Mouse (Mus musculus) forebrain, embryonic 13.5 days (tissue): Measurements from ENCODE around the gene Gemin4. TPM values are rescaled to one million over a fixed set of nuclear protein-coding genes. Genes with fewer than 3 reads are reported as not detected.
A peak's percentile ranks its signal among the peaks of the same experiment; 100 is the strongest.

Experiments used
- ATAC-seq: fragments of 200-750 bp; cut with Nextera tagmentation; 2 replicates; pipeline ENCODE4 v1.8.0; 2017
- H3K27ac ChIP-seq: fragments of 300-500 bp; sonication (generic); 2 replicates; pipeline ENCODE4 v1.5.1; 2015; ENCODE audit warnings: inconsistent platforms, mild to moderate bottlenecking, moderate library complexity
- H3K27me3 ChIP-seq: fragments of 300-500 bp; sonication (generic); 2 replicates; pipeline ENCODE4 v1.6.1; 2015; ENCODE audit warnings: mild to moderate bottlenecking, inconsistent platforms
- H3K36me3 ChIP-seq: fragments of 300-500 bp; sonication (generic); 2 replicates; pipeline ENCODE4 v1.6.1; 2015; ENCODE audit warnings: mild to moderate bottlenecking, inconsistent platforms; ENCODE audit not compliant: poor library complexity, severe bottlenecking
- H3K4me1 ChIP-seq: fragments of 300-500 bp; sonication (generic); 2 replicates; pipeline ENCODE4 v1.6.1; 2015; ENCODE audit warnings: inconsistent platforms
- H3K4me2 ChIP-seq: fragments of 300-500 bp; sonication (generic); 2 replicates; pipeline ENCODE4 v1.6.1; 2015; ENCODE audit warnings: inconsistent platforms, mild to moderate bottlenecking, moderate library complexity
- H3K4me3 ChIP-seq: fragments of 300-500 bp; sonication (generic); 2 replicates; pipeline ENCODE4 v1.5.1; 2015; ENCODE audit warnings: mild to moderate bottlenecking, inconsistent platforms
- H3K9ac ChIP-seq: fragments of 300-500 bp; sonication (generic); 2 replicates; pipeline ENCODE4 v1.6.1; 2015; ENCODE audit warnings: mild to moderate bottlenecking, inconsistent platforms
- H3K9me3 ChIP-seq: fragments of 300-500 bp; sonication (generic); replicated peaks from 2 replicates; pipeline ENCODE4 v1.6.1; 2016; ENCODE audit warnings: inconsistent platforms
- WGBS: fragments of 180-500 bp; shearing (Covaris S2); methylation state at CpG from one replicate; pipeline ENCODE4 v1.1.7; 2015; 5-methylcytosine and 5-hydroxymethylcytosine counted together
- polyA plus RNA-seq: library from polyadenylated mRNA; unstranded; fragments of >200 nt; fragmentation: Nextera tagmentation; extraction: Ambion mirVana; gene quantifications from 2 replicates; pipeline ENCODE4 v1.2.1, GENCODE M21; 2015

Gene Gemin4
- polyA plus RNA-seq, 1 experiment from 2014 or later, result 18.3 TPM

- H3K4me2 ChIP-seq, result peak overlapping the region; percentile 95
- H3K9ac ChIP-seq, result peak overlapping the region; percentile 79
- H3K27ac ChIP-seq, result peak overlapping the region; percentile 59
- H3K9me3 ChIP-seq, result no peaks in the 10 kb centered on the region
- H3K4me3 ChIP-seq, result peak overlapping the region; percentile 96
- no peaks in the 10 kb centered on the region for H3K27me3 ChIP-seq
- WGBS, result 1% methylated on average over 28 of the region's 28 CpGs
- peaks cover 13% of the 10 kb centered on the region for H3K36me3 ChIP-seq
- ATAC-seq, result peak; percentile 73; the same call in 1 of the 2 replicates
- H3K4me1 ChIP-seq, result peaks cover 13% of the 10 kb centered on the region
These were observed 38.6 kb downstream of the Gemin4 start for GRCm38 (mm10) chr11:76178726-76179494.

DNA sequence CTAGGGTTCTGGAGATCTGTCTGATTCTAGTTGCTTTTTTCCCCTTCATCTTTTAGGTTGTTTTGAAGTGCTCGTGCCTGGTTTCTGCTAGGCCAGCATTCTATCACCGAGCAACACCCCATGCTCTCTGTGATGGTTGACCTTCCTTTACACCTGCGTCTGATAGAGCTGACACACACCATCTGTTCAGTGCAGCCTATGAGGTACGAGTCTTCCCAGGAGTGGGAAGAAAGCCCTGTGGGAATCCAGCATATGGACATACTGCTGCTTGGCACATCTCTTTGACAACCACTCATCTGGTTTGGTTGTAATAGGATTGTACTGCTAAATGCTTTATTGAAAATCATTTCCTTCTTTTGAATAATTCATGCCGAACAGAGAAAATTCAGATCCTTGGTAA is 47.3 kb downstream of the Gemin4 start:
- Histone ChIP-seq H3K27me3 (no peaks in the 10 kb centered on the region), H3K9me3 (no peaks in the 10 kb centered on the region), H3K36me3 (peaks cover 22% of the 10 kb centered on the region), H3K4me3 (no peak overlapping the region), H3K27ac (peak overlapping the region; percentile 22; the same call in 1 of the 2 replicates), H3K4me1 (peaks cover 9% of the 10 kb centered on the region; the same call in 1 of the 2 replicates), H3K9ac (no peak overlapping the region), H3K4me2 (no peak overlapping the region)
- no peak for ATAC-seq
- WGBS, result 63% methylated on average over 5 of the region's 5 CpGs

DNA sequence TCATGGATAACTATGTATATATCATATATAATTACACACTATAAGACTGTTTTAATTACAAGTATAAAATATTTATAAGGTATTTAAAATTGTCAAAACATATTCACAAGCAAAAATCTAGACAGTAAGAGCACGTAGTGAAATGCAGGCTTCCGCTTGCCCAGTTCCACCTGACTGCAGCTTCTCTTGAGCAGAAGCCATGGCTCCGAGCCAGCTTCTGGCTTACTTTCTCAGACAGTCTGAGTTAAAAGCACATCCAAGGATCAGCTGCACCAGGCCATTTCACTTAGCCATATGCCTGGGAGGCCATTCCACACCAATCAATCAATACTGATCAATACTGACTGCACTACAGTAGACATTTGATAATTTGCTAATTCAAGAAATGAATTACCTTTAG is 48.5 kb downstream of the Gemin4 start:
- H3K36me3 ChIP-seq, result peaks cover 20% of the 10 kb centered on the region
- no peak overlapping the region for H3K9ac ChIP-seq
- ATAC-seq, result no peak
- H3K27ac ChIP-seq, result no peak overlapping the region
- no peak overlapping the region for H3K4me3 ChIP-seq
- H3K4me2 ChIP-seq, result no peak overlapping the region
- H3K9me3 ChIP-seq, result no peaks in the 10 kb centered on the region
- H3K27me3 ChIP-seq, result no peaks in the 10 kb centered on the region
- 79% methylated on average over 3 of the region's 3 CpGs for WGBS
- H3K4me1 ChIP-seq, result peaks cover 9% of the 10 kb centered on the region; the same call in 1 of the 2 replicates

DNA sequence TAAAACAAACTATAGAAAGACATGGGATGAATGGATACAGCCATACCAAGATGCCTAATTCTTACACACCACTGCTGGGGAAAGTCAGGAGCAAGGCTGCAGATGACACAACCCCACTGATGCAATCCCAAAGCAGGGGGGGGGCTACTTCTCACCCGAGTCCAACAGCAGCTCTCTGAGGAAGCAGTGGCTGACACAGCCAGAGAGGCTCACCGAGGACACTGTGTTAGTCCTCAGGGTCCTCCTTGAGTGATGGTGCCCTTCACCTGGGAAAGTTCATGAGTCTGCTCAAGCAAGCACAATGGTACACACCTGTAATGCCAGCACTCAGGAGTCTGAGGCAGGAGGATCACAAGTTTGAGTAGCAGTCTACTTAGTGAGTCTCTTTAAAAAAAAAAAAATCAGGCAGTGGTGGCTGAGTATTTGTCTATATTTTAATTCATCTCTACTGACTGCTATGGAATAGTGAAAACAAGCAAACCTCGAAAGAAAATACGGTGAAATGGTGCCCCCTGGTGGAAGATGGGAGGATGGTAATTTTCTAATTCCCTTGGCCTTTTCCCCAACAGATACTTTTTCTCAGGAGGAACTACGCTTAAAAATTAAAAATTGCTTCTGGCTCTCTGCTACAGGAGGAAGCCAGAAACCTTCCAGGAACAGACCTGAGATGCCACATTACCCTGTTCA is 50.2 kb downstream of the Gemin4 start:
- peaks cover 20% of the 10 kb centered on the region for H3K36me3 ChIP-seq
- no peaks in the 10 kb centered on the region for H3K9me3 ChIP-seq
- 31% methylated on average over 5 of the region's 5 CpGs for whole genome bisulfite sequencing
- no peaks in the 10 kb centered on the region for H3K27me3 ChIP-seq
- H3K4me3 ChIP-seq, result no peak overlapping the region
- H3K4me2 ChIP-seq, result no peak overlapping the region
- peaks cover 9% of the 10 kb centered on the region; the same call in 1 of the 2 replicates for H3K4me1 ChIP-seq
- H3K27ac ChIP-seq, result 0 out of 2 replicates have a peak overlapping the region, but pooled peaks have one; percentile 10
- no peak for ATAC-seq
- no peak overlapping the region for H3K9ac ChIP-seq

GRCm38 (mm10) chr11:76166657-76167056 is 50.8 kb downstream of the Gemin4 start:
- Histone ChIP-seq H3K27me3 (no peaks in the 10 kb centered on the region), H3K4me1 (peaks cover 9% of the 10 kb centered on the region; the same call in 1 of the 2 replicates), H3K4me2 (no peak overlapping the region), H3K9ac (no peak overlapping the region), H3K27ac (no peak overlapping the region), H3K9me3 (no peaks in the 10 kb centered on the region), H3K36me3 (peaks cover 17% of the 10 kb centered on the region), H3K4me3 (no peak overlapping the region)
- 91% methylated on average over 4 of the region's 4 CpGs for WGBS
- ATAC-seq, result no peak

Other genes with a start within 250 kb of the Gemin4 start
- gene 1700016K19Rik, start 217.8 kb downstream of the Gemin4 start, polyA plus RNA-seq, result 1.5 and 1.9 TPM in 2 replicates
- gene Rflnb, start 189.9 kb downstream of the Gemin4 start, polyA plus RNA-seq, result 4.9 and 5.3 TPM in 2 replicates
- gene Vps53, start 38.0 kb downstream of the Gemin4 start, polyA plus RNA-seq, result 55.6 and 59.8 TPM in 2 replicates
- 20.8 and 25.5 TPM in 2 replicates for gene Fam57a, start 38.0 kb downstream of the Gemin4 start, polyA plus RNA-seq
- gene Dbil5, start 56 bp downstream of the Gemin4 start, polyA plus RNA-seq, result 0.89 TPM in 1 of 2 replicates, not detected in the other
- gene Mrm3, start 26.1 kb upstream of the Gemin4 start, polyA plus RNA-seq, result 20.4 and 23.8 TPM in 2 replicates
- 129 and 133 TPM in 2 replicates for gene Glod4, start 26.1 kb upstream of the Gemin4 start, polyA plus RNA-seq
- 23.4 and 29.9 TPM in 2 replicates for gene Nxn, start 181.5 kb upstream of the Gemin4 start, polyA plus RNA-seq
- 102 and 104 TPM in 2 replicates for gene Timm22, start 189.3 kb upstream of the Gemin4 start, polyA plus RNA-seq